Mouse (Mus musculus): ENCODE measurements around the gene Tmem268. TPM values are rescaled to one million over a fixed set of nuclear protein-coding genes. Genes with fewer than 3 reads are reported as not detected.

Gene Tmem268
- total RNA-seq, 2 experiments from 2014 or later = 24.3 to 43.5 TPM

- no peak for ATAC-seq (ENCODE audit: poor library complexity, severe bottlenecking)
Observed at GRCm38 (mm10) chr4:63554616-63555015, 4.0 kb upstream of the Tmem268 start.

- no peak for ATAC-seq (ENCODE audit: poor library complexity, severe bottlenecking)
Observed at GRCm38 (mm10) chr4:63555111-63555510, 3.5 kb upstream of the Tmem268 start.

GRCm38 (mm10) chr4:63556665-63557064, 1.9 kb upstream of the Tmem268 start:
- no peak for ATAC-seq (ENCODE audit: poor library complexity, severe bottlenecking)

GRCm38 (mm10) chr4:63557124-63558059, 1.2 kb upstream of the Tmem268 start:
- ATAC-seq (ENCODE audit: poor library complexity, severe bottlenecking) = no peak

- ATAC-seq (ENCODE audit: poor library complexity, severe bottlenecking) = no peak
Observed at GRCm38 (mm10) chr4:63559127-63559697, 631 bp downstream of the Tmem268 start.

GRCm38 (mm10) chr4:63560079-63560478, 1.5 kb downstream of the Tmem268 start:
- peak; percentile 36 for ATAC-seq (ENCODE audit: poor library complexity, severe bottlenecking)

GRCm38 (mm10) chr4:63561861-63562675, 3.5 kb downstream of the Tmem268 start:
- peak; percentile 58 for ATAC-seq (ENCODE audit: poor library complexity, severe bottlenecking)

GRCm38 (mm10) chr4:63562742-63563141, 4.2 kb downstream of the Tmem268 start:
- 0 out of 2 replicates have a peak, but pooled peaks have one; percentile 0 for ATAC-seq (ENCODE audit: poor library complexity, severe bottlenecking)

GRCm38 (mm10) chr4:63567712-63568390, 9.3 kb downstream of the Tmem268 start:
- ATAC-seq (ENCODE audit: poor library complexity, severe bottlenecking) = no peak

- no peak for ATAC-seq (ENCODE audit: poor library complexity, severe bottlenecking)
Observed at GRCm38 (mm10) chr4:63569322-63569721, 10.7 kb downstream of the Tmem268 start.

GRCm38 (mm10) chr4:63570208-63570781, 11.7 kb downstream of the Tmem268 start:
- no peak for ATAC-seq (ENCODE audit: poor library complexity, severe bottlenecking)

- ATAC-seq (ENCODE audit: poor library complexity, severe bottlenecking) = peak; percentile 60
Observed at GRCm38 (mm10) chr4:63572621-63573020, 14.0 kb downstream of the Tmem268 start.

- no peak for ATAC-seq (ENCODE audit: poor library complexity, severe bottlenecking)
Observed at GRCm38 (mm10) chr4:63579649-63580048, 21.1 kb downstream of the Tmem268 start.

- no peak for ATAC-seq (ENCODE audit: poor library complexity, severe bottlenecking)
Observed at GRCm38 (mm10) chr4:63580078-63580477, 21.5 kb downstream of the Tmem268 start.

GRCm38 (mm10) chr4:63582580-63582979, 24.0 kb downstream of the Tmem268 start:
- ATAC-seq (ENCODE audit: poor library complexity, severe bottlenecking) = no peak

GRCm38 (mm10) chr4:63585216-63585615, 26.6 kb downstream of the Tmem268 start:
- ATAC-seq (ENCODE audit: poor library complexity, severe bottlenecking) = no peak

GRCm38 (mm10) chr4:63586240-63586639, 27.7 kb downstream of the Tmem268 start:
- ATAC-seq (ENCODE audit: poor library complexity, severe bottlenecking) = peak; percentile 61

- ATAC-seq (ENCODE audit: poor library complexity, severe bottlenecking) = peak; percentile 82
Observed at GRCm38 (mm10) chr4:63589987-63590386, 31.4 kb downstream of the Tmem268 start.

- ATAC-seq (ENCODE audit: poor library complexity, severe bottlenecking) = peak; percentile 21; the same call in 1 of the 2 replicates
Observed at GRCm38 (mm10) chr4:63590538-63590937, 32.0 kb downstream of the Tmem268 start.

- ATAC-seq (ENCODE audit: poor library complexity, severe bottlenecking) = no peak
Observed at GRCm38 (mm10) chr4:63594459-63595110, 36.0 kb downstream of the Tmem268 start.
